Mouse (Mus musculus) layer of hippocampus, adult 2 months (tissue): ENCODE measurements around the gene Sfxn3. TPM values are rescaled to one million over a fixed set of nuclear protein-coding genes. Genes with fewer than 3 reads are reported as not detected.

ENCODE experiments used
- DNase-seq, 2 experiments: peaks; one replicate each; pipeline ENCODE4 v3.0.0; 2022; ENCODE audit warnings: low spot score in 2 of 2
- H3K27ac ChIP-seq: fragments of 200-600 bp; 2 replicates; pipeline ENCODE4 v1.8.1; 2022
- H3K4me3 ChIP-seq: fragments of 200-600 bp; 2 replicates; pipeline ENCODE4 v1.8.1; 2022; ENCODE audit warnings: mild to moderate bottlenecking
- CTCF ChIP-seq: fragments of 200-600 bp; conservative IDR thresholded peaks from 2 replicates; pipeline ENCODE4 v1.8.1; 2022; ENCODE audit warnings: antibody characterized with exemption, mild to moderate bottlenecking, moderate library complexity
- total RNA-seq, 2 experiments: library from RNA; stranded (reverse); gene quantifications; 2 replicates each; pipeline ENCODE4 v1.2.3; 2021

Sfxn3 gene
- total RNA-seq, 2 experiments from 2014 or later: 87.3 to 99.8 TPM

DNA sequence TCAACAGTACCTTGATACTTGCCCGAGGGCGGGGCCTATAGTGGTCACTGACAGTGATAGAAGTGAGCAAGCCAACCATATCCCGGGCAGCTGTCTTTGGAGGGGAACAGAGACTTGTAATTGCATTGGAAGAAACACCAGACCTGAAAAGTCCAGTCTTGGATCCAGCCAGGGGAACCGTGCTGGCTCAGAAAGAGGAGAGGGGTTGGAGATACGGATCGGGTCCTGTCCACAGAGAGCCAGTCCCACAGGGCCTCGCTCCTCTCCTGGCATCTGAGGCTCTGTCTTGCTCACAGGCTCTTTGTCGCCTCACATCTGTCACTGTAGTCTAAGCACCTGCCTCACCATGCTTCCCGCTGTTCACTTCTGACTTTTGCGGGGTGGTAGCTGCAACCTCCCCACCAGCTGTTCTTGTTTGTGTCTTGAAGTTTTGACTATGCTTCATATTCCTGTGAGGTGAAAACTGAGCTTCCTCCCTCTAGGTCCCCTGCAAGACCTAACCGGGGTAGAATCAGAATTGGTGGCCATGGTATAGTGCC, 2.8 kb upstream of the Sfxn3 start:
- no peak for DNase-seq
- no peak for TF ChIP-seq CTCF
- Histone ChIP-seq H3K27ac (no peak overlapping the region), H3K4me3 (no peak overlapping the region)

GRCm38 (mm10) chr19:45045236-45045635, 2.1 kb upstream of the Sfxn3 start:
- H3K4me3 ChIP-seq: no peak overlapping the region
- no peak for TF ChIP-seq CTCF
- no peak overlapping the region for H3K27ac ChIP-seq
- DNase-seq: no peak

- no peak for DNase-seq
- Histone ChIP-seq H3K27ac (peak within 1 kb of the TSS; percentile 97), H3K4me3 (peak within 1 kb of the TSS; percentile 78)
- TF ChIP-seq CTCF: no peak
These were observed 1.7 kb upstream of the Sfxn3 start, which contains the start of gene Pdzd7 for GRCm38 (mm10) chr19:45045651-45046050. Gene Pdzd7 (minus strand): TSS chr19:45045717.

- TF ChIP-seq CTCF: 0 out of 2 replicates have a peak, but pooled peaks have one; percentile 13
- DNase-seq: peak; percentile 66 to 71
- H3K27ac ChIP-seq: peak overlapping the region; percentile 97
- H3K4me3 ChIP-seq: peak overlapping the region; percentile 78
These were observed 581 bp upstream of the Sfxn3 start for GRCm38 (mm10) chr19:45046523-45047321.

DNA sequence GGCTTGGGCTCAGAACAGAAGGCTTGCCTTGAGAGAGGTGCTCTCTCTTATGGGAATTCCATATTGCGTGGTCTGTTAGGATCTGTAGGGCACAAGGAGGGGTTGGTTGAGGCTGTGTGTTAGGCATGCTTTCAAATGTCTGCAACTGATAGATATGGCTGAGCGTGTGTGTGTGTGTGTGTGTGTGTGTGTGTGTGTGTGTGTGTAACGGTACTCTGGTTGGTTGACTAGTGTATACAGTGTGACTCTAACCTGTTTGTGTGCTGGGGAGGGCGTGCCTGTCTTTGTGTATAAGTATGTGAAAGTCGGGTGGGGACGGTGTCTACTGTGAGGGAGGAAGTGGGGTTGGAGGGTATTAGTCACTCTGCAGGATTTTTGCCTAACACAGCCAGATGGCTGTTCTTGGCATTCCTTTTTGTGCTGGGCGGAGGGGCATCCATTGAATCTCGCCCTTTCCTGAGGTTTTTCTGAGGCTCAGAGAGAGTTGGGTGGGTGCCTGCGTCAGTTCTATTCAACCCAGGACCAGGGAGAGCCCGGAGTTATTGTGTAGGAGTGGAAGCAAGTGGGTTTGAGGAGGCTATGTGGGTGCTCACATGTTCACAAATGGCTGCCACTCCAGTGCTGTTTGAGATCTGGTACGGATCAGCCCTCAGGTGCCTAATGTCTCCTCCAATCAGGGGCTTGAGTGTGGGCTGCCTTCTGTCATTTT, 786 bp downstream of the Sfxn3 start:
- Histone ChIP-seq H3K4me3 (peak overlapping the region; percentile 78), H3K27ac (peak overlapping the region; percentile 97)
- peak; percentile 77 to 90 for DNase-seq
- no peak for TF ChIP-seq CTCF

DNA sequence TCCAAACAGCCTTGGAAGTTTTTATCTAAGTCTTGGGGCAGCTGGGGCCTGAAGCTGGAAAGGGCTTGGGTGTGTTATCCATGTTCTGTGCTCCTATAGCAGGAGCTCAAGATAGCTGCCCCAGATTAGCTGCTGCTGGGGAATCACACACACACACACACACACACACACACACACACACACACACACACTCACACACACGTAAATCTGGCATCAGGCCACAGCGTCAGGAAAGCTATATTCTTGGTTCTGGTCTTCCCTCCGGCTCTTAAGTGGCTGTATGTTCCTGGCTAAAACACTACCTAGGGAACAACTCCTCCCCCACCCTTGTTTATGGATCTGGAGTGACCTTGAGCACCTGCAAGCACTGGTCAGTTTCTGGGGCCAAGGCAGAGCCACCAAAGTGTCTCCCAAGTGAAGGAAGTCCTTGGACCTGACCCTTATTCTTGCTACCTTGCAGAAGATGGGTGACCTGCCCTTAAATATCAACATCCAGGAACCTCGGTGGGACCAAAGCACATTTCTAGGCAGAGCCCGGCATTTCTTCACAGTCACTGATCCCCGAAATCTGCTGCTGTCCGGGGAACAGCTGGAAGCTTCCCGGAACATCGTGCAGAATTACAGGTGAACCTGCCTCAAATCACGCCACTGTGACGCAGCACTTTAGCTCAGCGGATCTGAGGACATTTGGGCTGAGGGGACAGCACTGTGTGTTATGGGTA, 1.5 kb downstream of the Sfxn3 start:
- DNase-seq: no peak
- Histone ChIP-seq H3K4me3 (peak overlapping the region; percentile 78), H3K27ac (peak overlapping the region; percentile 97)
- no peak for TF ChIP-seq CTCF

DNA sequence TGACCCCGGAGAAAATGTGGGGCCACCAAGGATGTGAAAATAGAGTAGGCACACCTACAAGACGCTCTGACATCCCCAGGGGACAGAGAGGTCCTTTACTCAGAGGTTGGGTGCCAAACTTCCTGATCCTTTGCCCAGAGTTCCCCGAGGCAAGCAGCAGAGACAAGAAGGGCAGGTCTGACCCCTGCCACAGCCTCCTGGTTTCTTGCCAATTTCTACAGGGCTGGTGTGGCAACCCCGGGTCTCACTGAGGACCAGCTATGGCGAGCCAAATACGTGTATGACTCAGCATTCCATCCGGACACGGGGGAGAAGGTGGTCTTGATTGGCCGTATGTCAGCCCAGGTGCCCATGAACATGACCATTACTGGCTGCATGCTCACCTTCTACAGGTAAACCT, 2.2 kb downstream of the Sfxn3 start:
- DNase-seq: no peak
- Histone ChIP-seq H3K27ac (peak overlapping the region; percentile 85), H3K4me3 (peak overlapping the region; percentile 47)
- no peak for TF ChIP-seq CTCF

- TF ChIP-seq CTCF: no peak
- DNase-seq: no peak
- Histone ChIP-seq H3K4me3 (no peak overlapping the region), H3K27ac (peak overlapping the region; percentile 48; the same call in 1 of the 2 replicates)
These were observed 6.1 kb downstream of the Sfxn3 start for GRCm38 (mm10) chr19:45053451-45053850.

DNA sequence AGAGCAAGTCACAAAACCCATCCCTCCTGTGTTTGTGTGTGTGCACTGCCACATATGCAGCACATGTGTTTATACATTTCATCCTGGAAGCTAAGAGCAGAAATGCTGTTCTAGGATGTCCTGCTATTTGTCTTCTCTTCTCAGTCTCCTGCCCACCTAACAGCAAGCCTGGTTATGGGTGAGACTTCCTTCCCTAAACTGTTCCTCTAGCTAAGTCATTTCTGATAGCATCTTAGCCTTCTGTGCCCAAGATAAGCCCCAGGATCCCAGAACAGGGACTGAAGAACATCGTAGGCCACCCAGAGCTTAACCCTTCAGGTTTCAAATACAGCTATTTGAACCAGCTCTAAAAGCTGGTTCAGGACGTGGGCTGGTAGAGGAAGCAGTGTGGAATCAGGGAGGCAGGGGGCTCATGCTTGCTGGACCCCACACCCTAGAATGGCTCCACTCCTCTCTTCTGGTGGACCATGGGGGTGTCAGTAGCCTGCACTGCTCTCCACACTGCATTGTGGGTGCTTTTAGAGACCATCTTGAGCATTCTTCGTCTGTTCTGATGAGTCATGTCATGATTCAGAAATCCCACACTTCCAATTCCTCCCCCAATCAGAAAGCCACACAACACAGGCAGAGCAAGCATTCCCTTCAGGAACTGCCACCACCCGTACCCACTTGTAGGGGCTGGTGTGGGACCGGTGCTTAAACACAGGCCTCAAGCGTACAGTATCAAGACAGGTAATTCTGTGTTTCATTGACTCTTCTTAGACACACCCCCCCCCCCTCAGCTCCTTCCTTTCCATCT, 7.8 kb downstream of the Sfxn3 start:
- TF ChIP-seq CTCF: no peak
- H3K4me3 ChIP-seq: no peak overlapping the region
- DNase-seq: peak in 1 of 2 experiments; percentile 69
- peak overlapping the region; percentile 80 for H3K27ac ChIP-seq

DNA sequence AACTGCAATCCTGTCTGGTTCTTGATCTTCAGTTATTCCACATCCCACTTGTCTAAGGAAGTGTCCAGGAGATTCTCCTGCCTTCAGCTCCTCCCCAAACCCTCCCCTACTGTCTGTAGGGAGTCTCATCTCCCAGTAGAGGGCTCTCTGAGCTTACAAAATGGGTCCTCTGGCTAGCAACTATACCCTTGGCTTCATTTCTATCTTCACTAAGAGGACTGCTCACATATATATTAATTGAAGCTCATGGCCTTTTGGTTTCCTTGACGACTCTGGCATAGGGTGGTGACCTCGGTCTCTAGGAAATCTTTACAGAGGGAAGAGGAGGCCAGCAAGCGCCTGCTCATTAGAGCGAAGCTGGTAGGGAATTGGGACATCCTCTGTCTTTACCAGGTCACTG, 9.1 kb downstream of the Sfxn3 start:
- Histone ChIP-seq H3K27ac (peak overlapping the region; percentile 64), H3K4me3 (no peak overlapping the region)
- DNase-seq: peak in 1 of 2 experiments; percentile 47
- peak; percentile 85 for TF ChIP-seq CTCF

DNA sequence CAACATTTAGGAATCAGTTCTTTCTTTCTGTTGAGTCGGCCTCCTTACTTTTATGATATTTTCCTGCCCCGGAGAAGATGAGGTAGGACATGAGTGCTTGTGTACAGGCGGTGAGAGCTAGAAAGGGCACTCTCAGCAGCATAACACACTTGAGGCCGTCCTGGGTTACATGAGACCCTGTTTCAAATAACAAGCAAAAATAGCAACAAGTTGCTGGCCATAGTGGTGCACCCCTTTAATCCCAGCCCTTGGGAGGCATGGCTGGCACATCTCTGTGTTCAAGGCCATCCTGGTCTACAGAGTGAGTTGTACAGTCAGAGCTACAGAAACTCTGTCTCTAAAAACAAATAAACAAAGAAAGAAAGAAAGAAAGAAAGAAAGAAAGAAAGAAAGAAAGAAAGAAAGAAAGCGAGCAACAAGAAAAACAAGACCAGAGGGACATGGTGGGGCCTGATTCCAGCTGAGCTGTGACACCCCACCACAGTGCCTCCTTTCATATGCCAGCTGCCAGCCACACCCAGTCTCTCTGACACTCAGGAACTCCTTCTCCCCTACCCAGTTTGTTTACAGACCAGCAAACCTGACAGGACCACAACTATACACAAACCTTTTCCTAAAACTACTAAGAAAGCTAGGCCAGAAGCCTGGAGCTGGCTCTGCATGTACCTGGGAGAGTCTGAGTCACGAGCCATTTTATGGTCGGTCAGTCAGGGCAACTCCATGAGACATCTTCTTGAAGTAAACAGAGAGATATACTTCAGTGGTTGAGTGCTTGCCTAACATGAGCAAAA, 9.8 kb downstream of the Sfxn3 start:
- Histone ChIP-seq H3K4me3 (no peak overlapping the region; the same call in 1 of the 2 replicates), H3K27ac (peak overlapping the region; percentile 92)
- no peak for TF ChIP-seq CTCF
- no peak for DNase-seq
